Mouse (Mus musculus): Measurements from ENCODE around the gene 4930524B15Rik. TPM values are rescaled to one million over a fixed set of nuclear protein-coding genes. Genes with fewer than 3 reads are reported as not detected.
A peak's percentile ranks its signal among the peaks of the same experiment; 100 is the strongest.
"Not testable (repeated sequence)": the region's sequence is repeated elsewhere in the genome, so short reads cannot be mapped to it uniquely, and the experiment has no call there.

The 4930524B15Rik gene
- total RNA-seq (2015) (not detected in 2 replicates), total RNA-seq (2017) (not detected in 2 replicates)

DNA sequence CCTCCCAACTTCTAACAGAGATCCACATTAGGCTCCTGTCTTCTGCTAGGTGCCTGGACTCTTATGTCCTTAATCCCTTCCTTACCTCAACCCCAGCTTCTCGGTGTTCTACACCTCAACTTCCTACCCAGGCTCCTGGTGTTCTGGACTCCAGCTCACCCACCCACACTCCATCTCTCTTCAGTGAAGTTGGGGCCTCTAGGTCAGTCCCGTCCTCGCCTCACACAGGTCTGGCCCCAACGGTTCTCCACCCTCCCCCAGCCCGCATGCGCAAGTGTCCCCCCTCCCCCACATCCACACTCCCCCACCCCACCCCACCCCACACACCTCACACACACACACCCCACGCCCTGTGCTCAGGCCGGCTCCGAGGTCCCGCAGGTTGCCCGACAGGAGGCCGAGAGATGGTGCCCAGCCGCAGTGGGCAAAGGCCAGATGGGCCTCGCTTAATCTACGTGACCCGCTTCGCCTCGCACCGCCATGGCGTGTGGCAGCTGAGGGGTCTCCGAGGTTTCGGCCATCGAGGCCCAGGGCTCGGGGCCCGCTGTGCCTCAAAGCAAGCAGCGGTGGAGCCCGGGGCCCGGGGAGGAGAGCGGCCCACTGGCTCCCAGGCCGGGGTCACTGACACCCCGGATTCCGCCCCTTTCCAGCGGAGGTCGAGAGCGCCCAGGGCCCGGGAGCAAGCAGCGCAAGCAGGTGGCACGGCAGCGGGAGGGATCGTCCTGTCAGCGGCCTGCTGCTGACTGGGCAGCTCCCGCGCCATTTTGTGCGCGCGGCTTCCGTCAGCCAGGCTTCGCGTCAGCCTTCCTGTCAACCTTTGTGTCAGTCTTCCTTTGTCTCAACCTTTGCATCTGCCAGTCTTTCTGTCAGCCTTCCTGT, at the start of gene 4930524B15Rik:
Gene 4930524B15Rik, plus strand, starts transcription at position 337 of the 879 bp plus-strand sequence.
- no peak for ATAC-seq (ENCODE audit: poor library complexity, severe bottlenecking)

- no peak for ATAC-seq (ENCODE audit: poor library complexity, severe bottlenecking)
Observed at GRCm38 (mm10) chr11:31917769-31918168, 47.6 kb upstream of the 4930524B15Rik start.

DNA sequence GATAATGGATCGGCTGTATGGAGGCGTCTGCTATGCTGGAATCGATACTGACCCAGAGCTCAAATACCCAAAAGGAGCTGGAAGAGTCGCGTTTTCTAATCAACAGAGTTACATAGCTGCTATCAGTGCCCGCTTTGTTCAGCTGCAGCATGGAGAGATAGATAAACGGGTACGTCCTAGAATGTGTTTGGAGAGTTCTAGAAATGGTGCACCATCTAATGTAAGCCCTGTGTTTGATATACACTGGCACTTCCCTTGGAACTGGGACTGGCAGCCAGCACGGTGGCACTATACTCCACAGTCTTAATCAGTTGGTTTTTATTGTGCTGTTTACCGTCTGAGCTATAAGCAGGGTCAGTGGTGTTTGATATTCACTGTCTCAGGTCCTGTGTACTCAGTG, 35.3 kb upstream of the 4930524B15Rik start:
- no peak for ATAC-seq (ENCODE audit: poor library complexity, severe bottlenecking)

DNA sequence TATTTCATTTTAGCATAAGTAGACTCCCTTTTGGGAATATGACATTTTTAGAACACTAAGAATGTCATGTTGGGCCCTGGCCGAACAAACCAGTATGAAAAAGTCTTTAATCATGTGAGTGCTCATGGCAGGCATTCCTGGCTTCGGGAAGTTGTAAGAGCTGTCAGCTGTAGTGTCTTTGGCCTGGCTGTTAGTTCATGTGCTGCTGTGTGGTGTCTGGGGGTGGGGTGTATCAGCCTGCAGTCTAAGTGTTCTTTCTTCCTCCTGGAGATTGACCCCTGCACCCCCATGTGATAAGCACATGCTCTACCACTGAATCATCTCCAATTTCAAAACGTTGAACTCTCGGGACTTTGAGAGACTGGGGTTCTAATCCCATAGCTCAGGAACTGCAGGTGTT, 29.7 kb upstream of the 4930524B15Rik start:
- no peak for ATAC-seq (ENCODE audit: poor library complexity, severe bottlenecking)

DNA sequence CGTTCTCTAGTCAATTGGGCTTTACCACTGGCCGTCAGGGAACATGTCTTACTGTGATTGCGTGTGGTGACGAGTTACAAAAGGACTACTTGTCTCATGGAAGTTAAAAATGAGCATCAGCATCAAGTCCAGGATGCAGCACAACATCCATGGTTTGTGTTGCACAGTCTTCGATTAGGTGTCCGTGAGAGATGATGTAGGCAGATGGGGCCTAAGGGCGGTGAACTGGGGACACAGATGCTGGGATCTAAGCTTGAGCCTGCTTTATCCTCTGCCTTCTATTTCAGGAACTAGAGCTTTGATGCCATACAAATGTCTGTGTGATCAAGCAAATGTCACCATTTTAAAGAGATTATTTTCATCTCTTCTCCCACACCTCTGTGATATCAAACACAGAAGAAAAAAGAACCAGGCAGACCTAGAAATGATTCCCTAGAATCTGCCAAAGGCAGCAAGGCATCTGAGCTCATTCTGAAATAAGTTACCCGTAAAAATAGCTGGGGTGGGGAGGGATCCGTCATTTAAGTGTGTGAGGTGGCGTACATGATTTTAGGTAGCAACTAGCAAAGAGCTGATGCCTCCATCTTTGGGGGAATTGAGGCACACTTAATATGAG, 28.4 kb upstream of the 4930524B15Rik start:
- ATAC-seq (ENCODE audit: poor library complexity, severe bottlenecking) = no peak

GRCm38 (mm10) chr11:31940898-31941639, 24.3 kb upstream of the 4930524B15Rik start:
- no peak for ATAC-seq (ENCODE audit: poor library complexity, severe bottlenecking)

GRCm38 (mm10) chr11:31941640-31942638, 23.5 kb upstream of the 4930524B15Rik start:
- ATAC-seq (ENCODE audit: poor library complexity, severe bottlenecking) = no peak

DNA sequence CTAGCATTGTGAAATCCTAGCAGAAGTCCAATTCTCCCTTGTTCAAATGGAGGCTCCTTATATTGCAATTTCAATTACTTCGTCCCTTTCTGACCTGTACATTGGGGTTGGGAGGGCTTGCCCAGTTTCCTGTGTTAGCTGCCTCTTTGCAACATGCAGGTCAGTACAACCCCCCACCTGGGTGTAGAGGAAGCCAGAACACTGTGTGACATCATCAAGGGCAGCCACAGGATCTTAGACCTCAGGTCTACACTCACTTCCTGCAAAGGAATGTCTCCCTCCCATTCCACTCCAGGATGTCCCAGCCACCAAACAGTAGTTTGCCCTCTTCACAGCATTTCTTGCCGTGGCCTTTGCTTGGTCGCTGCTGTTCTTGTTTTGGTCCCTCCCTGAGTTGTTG, 19.9 kb upstream of the 4930524B15Rik start:
- ATAC-seq (ENCODE audit: poor library complexity, severe bottlenecking) = no peak

- ATAC-seq (ENCODE audit: poor library complexity, severe bottlenecking) = peak; percentile 47; the same call in 1 of the 2 replicates
Observed at GRCm38 (mm10) chr11:31948462-31949330, 16.7 kb upstream of the 4930524B15Rik start.

DNA sequence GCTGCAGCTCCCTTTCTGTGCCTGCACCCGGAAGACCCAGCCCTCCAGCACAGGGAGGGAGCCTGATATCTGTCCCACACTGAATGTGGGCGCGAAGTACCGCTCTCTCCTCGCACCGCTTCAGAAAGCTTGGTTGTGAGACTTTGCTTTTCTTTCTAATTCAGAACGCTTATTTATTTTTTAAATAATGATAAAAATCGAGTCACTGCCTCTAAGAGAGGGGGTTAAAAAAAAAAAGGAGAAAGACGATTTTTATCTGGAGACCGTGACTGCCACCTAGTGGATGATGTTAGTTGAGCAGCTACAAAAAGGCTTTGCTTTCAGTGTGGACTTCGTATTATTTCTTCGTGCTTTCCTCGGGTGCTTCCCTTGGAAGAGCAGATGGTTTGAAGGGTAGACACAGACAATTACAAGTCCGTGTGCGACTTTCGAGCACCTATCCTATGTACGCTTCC, 16.0 kb upstream of the 4930524B15Rik start:
- peak; percentile 73 for ATAC-seq (ENCODE audit: poor library complexity, severe bottlenecking)

GRCm38 (mm10) chr11:31960071-31960470, 5.3 kb upstream of the 4930524B15Rik start:
- no peak for ATAC-seq (ENCODE audit: poor library complexity, severe bottlenecking)

- ATAC-seq (ENCODE audit: poor library complexity, severe bottlenecking) = no peak
Observed at GRCm38 (mm10) chr11:31963993-31964392, 1.4 kb upstream of the 4930524B15Rik start.

GRCm38 (mm10) chr11:31974132-31974531, 8.7 kb downstream of the 4930524B15Rik start:
- ATAC-seq (ENCODE audit: poor library complexity, severe bottlenecking) = no peak

- no peak for ATAC-seq (ENCODE audit: poor library complexity, severe bottlenecking)
Observed at GRCm38 (mm10) chr11:31974826-31975225, 9.4 kb downstream of the 4930524B15Rik start.

DNA sequence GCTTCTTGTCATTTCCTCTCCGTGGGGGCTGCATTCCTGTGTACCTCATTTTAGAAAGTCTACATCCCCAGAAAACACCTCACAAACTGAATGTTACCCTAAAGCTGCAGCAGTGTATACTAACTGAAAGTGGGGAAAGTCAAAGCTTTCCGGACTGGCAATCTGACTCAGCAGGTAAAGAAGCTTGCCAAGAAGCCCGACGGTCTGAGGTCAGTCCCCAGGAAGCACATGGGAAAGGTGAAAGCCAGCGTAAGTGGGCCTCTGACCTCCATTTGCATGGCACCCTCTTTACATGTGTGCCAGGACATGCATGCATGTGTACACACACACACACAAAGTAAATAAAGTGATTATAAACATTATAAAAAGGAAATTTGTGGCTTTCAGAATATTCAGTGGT, 10.3 kb downstream of the 4930524B15Rik start:
- ATAC-seq (ENCODE audit: poor library complexity, severe bottlenecking) = no peak

DNA sequence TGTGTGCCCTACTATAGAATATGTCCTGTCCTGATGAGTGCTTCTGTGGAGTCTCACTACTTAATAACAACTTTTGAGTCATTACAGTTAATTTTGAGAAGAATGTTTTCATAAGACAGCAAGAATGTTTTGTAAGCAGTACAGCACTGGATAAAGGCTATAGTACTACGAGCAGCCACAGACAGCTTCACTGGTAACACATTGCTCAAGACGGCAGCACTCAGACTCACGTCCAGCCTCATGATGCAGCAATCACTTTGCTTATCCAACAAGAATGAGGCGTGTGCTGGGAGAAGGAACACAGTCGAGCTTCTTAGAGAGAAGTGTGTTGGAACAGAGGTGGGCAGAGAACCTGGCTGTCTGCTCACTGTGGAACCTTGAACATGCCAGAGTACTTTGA, 10.7 kb downstream of the 4930524B15Rik start:
- ATAC-seq (ENCODE audit: poor library complexity, severe bottlenecking) = no peak

DNA sequence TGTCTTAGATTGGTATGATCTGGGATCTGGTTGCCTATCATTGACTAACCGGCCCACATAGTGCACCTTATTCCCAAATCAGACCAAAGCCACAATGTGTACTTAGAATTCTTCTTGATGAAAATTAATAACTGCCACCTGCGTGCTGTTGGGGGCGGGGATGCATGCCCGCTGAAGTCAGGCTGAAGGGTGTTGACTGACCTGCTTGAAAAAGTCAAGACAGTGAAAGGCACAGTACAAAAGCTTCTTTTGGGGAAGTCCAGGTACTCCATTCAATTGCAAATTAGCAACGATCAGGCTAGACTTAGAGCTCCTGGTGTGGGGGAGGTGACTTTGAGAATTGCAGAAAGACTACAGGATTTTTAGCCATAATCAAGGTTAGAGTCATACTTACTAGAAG, 14.7 kb downstream of the 4930524B15Rik start:
- ATAC-seq (ENCODE audit: poor library complexity, severe bottlenecking) = not testable (repeated sequence)

DNA sequence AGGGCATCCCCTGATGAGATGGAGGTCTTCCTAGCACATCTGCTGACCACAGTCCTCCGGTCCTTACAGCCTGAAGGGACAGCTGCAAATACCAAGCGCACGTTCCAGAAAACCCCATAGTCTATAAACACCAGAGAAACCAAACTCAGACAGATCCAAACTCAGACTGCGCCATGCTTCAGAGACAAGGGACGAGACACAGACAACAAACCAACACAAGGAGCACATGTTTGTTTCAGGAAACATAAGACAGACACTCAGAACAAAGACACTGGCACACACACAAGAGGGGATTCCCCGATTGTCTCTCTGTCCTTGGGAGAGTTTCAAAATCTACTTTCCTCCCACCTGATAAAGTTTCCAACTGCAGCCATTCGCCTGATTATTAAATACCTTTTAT, 16.4 kb downstream of the 4930524B15Rik start:
- no peak for ATAC-seq (ENCODE audit: poor library complexity, severe bottlenecking)
